Mouse (Mus musculus) embryo, embryonic 11.5 days (tissue): ENCODE measurements around the gene Stab2.
A peak's percentile ranks its signal among the peaks of the same experiment; 100 is the strongest.

Experiments used
- DNase-seq: peaks from one replicate; pipeline ENCODE4 v3.0.0-alpha.2; 2012; ENCODE audit warnings: low read depth, low spot score

Stab2 gene

DNA sequence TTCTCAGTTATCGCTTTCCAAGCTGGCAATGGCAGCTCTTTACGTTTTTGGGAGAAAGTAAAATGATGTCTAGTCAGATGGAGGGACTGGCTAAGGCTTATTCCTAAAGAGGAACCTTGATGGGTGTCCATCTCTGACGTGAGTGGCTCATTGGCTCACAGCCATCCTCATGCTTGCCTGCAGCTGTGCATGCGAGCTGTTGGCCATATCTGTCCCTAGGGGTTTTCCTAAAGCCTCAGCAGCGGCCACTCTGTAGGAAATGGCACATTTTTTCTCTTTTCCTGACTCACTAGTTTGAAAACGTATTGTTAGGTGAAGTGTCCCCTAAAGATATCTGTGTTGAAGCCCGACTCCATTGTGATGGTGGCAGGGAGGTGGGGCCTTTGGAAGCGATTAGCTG is 18.0 kb downstream of the Stab2 start:
- no peak for DNase-seq

DNA sequence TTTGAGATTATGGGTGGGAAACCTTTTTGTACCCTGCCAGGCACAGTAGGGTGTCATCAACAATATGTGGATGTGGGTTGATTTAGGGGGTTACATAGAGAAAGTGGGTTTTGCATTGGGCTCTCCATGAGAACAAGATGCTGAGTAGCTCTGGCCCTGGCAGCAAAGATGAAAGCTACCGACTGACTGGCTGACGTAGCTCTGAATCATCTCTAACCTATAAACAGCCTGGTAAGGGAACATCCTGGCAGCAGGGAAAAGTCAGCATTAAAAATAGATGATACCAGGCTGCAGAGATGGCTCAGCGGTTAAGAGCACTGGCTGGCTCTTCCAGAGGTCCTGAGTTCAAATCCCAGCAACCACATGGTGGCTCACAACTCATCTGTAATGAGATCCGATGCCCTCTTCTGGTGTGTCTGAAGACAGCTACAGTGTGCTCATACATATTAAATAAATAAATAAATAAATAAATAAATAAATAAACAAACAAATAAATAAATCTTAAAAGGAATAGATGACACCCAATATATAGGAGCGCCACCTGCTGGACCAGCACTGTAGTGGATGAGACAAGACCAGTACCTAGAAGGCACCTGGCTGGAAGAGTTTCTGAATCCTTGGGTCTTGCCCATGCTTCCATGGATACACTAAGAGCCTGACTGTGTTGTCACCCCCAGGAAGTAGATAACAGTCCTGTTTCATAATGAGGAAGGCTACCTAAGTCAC is 31.7 kb downstream of the Stab2 start:
- no peak for DNase-seq

DNA sequence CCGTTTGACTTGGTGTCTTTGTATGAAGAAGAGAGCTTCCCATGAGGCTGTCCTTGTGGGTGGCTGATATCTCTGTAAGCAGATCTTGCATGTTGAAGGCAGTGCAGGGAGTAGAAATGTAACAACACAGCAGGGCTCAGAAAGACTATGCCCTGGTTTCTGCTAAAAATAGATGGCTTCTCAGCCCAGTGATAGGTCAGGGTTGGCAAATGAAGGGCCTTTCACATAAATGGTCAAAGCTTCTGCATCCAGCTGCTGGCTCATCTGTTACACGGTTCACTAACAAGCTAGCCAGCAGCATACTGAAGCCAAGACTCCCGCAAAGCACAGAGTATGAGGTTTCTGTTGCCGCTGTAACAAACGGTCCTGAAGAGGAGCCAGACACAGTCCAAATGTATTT is 34.5 kb downstream of the Stab2 start:
- no peak for DNase-seq

DNA sequence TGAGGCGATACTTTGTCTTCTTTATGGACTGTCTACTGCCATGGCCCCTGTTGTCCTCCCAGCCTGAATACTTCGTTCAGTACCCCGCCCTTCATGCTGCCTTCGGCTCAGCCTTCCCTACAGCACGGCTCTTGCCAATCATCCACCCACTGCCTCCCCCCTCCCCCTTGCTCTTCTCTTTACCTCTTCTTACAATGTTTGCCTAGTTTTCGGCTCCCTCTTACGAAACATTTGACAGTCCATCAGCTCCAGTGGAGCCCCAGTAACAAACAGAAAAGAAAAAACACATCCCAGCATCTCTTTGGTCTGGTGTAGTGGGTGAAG is 35.4 kb downstream of the Stab2 start:
- DNase-seq: no peak

- peak; percentile 59 for DNase-seq
Measured at GRCm38 (mm10) chr10:86971680-86972502, 35.9 kb downstream of the Stab2 start.

GRCm38 (mm10) chr10:86969346-86969745 is 38.5 kb downstream of the Stab2 start:
- DNase-seq: no peak

- no peak for DNase-seq
Measured at GRCm38 (mm10) chr10:86961542-86962466, 46.0 kb downstream of the Stab2 start.

DNA sequence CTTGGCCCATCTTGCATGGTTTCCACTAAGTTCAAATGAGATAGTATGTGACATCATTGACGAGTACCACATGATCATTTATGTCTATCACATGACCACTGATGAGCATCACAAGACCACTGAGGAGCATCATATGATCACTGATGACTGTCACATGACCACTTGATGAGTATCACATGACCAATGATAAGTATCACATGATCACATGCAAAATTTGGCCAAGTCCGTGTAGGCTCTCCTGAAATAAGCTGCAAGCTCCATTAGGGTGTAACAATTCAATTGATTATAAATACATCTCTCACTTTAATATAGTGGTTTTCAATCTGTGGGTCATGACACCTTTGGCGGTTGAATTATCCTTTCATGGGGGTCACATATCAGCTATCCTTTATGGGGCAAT is 52.5 kb downstream of the Stab2 start:
- DNase-seq: no peak

- DNase-seq: no peak
Measured at GRCm38 (mm10) chr10:86952696-86953095, 55.1 kb downstream of the Stab2 start.

GRCm38 (mm10) chr10:86950806-86951205 is 57.0 kb downstream of the Stab2 start:
- no peak for DNase-seq

GRCm38 (mm10) chr10:86949886-86950285 is 57.9 kb downstream of the Stab2 start:
- no peak for DNase-seq

GRCm38 (mm10) chr10:86947541-86947940 is 60.3 kb downstream of the Stab2 start:
- no peak for DNase-seq

GRCm38 (mm10) chr10:86940591-86940990 is 67.2 kb downstream of the Stab2 start:
- DNase-seq: no peak

DNA sequence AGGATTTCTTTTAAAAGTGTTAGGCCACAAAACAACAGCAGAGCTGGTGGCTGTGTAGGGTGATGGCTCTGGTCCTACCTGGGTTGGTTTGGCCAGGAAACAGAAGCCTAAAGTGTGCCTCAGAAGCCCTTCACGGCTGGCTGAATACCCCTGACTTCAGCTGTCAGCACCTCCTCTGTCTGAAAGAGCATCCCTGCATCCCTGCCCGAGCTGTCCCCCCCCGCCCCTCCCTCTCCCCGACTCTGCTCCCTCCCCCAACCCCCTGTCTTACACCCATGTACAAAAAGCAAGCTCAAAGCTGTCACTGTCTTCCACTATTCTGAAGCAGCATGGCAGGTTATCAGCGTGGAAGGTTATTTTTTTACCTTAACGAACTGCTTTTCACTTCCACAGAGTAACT is 73.4 kb downstream of the Stab2 start:
- no peak for DNase-seq

- DNase-seq: no peak
Measured at GRCm38 (mm10) chr10:86933906-86934305, 73.9 kb downstream of the Stab2 start.

DNA sequence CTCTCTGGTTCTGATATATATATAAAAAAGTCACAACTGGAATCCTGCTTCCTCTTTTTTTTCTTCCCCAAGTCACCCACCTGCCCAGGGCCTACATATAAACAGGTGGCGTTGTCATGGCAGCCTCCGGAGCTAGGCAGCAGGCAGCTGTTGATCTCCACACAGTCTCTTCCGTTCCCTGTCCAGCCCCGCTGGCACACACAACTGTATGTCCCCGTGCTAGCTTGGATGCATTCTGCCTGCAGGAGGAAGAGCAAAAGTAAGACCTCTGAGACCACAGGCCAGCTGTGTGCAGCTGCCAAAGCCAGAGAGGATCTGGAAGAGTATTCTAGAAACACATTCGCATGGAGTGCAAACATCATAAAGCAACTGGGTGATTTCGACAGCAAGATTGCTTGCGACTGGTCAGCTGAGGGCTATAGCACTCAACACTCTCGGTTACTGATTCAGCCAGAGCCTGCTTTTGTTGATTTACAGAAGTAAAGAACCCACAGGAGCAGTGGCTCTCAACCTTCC is 74.6 kb downstream of the Stab2 start:
- no peak for DNase-seq

- no peak for DNase-seq
Measured at GRCm38 (mm10) chr10:86923602-86924001, 84.2 kb downstream of the Stab2 start.

DNA sequence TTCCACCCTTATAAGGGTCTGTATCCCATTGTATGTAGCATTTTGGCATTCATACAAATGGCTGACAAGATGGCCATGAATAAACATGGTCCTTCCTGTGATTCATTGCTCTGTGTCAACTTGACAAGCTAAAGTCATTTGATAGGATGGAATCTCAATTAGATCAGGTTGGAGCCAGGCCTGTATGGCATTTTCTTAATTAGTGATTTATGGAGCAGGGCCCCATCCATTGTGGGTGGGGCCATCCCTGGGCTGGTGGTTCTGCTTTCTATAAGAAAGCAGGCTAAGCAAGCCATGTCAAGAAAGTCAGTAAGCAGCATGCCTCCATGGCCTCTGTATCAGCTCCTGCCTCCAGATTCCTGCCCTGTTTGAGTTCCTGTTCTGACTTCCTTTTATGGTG is 92.2 kb downstream of the Stab2 start:
- DNase-seq: no peak

DNA sequence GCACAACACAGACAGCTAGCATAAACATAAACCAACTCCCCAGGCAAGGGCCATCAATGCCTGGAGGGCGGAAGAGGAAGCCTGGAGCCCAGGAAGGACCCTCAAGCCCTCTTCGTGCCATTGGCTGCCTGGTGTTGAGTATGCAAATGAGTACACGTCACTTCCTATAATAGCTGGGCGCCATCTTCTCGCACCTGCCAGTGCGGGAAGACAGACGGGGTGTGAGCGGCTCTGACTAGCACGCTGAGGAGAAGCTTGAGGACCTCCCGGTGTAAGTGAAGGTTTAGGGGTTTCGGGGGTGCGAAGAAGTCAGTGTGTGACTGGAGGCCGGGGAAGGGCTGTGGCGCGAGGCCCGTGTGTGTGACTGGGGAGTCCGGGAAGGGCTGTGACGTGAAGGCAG is 99.3 kb downstream of the Stab2 start:
- no peak for DNase-seq

DNA sequence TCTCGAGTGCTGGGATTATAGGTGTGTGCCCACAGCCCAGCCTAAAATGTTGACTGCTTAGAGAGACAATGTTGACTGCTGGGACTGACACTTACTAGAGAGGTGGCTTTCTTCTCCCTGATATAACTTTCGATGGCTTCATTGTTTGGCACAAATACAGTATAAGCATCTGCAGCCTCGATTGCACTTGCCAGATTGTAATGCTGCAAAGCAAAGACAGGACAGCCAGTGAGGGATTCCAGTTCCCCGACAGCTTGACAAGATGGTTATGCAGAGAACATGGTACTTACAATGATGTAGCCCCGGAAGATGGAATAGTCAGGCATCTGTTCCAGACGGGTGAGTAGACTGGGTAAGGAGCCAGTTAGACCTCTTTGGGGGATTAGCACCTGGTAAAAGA is 100.8 kb downstream of the Stab2 start:
- DNase-seq: no peak

DNA sequence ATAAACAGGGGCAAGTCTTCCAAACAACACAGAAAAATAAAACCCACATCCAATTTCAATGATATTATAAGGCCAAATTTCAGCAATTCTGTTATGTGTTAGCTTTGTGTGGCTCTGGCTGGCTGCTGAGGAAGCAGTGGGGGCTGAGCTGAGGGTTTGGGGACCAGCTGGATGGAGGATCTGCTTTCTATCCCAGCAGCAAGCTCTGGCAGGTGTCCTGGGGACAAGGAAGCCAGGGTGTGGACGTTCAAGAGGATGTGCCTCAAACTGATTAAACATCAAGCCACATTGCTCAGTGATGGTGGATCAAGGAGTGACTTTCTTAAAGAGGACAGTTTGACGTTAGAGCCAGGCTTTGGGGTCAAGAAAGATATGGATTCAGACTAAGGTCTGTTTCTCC is 112.3 kb downstream of the Stab2 start:
- no peak for DNase-seq

- no peak for DNase-seq
Measured at GRCm38 (mm10) chr10:86891066-86891465, 116.8 kb downstream of the Stab2 start.
